Mouse (Mus musculus): ENCODE results near the gene Fam227b.
A peak's percentile ranks its signal among the peaks of the same experiment; 100 is the strongest.

Gene Fam227b

DNA sequence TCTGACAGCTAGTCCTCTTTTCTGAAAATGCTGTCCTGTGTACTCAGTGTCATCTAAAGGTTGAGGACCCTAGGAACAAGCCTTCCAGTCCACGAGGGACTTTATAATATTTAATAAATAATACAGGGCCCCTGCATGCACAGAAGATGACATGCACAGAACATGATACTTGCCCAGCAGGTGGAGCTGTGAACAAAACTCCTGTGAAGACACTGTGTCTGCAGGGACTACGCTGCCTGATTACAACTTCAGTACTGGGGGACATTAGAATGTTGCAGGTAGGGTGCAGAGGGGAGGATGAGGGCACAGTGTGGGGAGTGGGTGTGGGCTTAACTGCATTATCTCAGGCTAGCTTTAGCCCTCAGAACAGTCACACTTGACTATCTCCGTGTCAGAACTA, 145.7 kb downstream of the Fam227b start:
- peak; percentile 26 for DNase-seq (ENCODE audit: extremely low read depth, low read depth)

DNA sequence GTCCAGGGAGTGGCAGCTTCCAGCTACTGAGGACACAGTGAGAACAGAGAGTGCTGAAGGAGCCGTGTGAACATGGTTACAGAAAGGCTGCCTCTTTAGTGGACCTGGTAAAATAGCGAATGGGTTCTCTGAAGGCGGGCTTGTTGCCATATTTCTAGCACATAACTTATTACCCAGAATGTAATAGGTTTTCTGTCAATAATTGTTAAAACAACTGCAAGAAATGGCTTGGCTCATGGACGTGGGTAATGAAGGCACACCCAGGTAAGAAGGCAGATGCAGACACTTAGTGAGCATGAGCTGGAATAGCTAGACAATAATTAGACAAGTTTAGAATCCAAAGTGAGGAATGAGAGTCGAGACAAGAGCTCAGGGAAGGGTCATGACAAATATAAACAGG, 149.5 kb downstream of the Fam227b start:
- no peak for DNase-seq (ENCODE audit: extremely low read depth, low read depth)

DNA sequence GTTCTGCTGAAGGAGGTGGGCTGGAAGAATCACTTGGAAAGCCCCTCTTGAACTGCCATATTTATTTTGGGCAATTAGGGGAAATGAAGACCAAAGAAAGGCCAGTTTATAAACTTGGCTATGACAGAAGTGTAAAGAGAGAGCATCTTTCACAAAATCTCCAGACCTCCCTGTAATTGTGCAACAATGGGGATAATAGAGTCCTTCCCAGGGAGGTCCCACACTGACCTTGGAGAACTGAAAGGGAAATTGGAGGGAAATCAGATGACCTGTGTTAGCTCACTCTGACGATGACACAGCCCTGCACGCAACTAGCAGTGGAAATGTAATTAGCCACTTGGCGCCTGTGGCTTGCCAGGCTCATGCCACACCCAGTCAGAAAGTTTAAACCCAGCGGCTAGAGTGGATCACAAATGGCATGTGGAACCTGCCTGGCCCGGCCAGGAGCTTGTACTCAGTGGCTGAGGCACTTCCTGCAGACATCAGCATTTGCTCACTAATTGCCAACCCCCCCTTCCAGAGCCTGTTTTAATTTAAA, 175.9 kb downstream of the Fam227b start:
- no peak for DNase-seq (ENCODE audit: extremely low read depth, low read depth)

DNA sequence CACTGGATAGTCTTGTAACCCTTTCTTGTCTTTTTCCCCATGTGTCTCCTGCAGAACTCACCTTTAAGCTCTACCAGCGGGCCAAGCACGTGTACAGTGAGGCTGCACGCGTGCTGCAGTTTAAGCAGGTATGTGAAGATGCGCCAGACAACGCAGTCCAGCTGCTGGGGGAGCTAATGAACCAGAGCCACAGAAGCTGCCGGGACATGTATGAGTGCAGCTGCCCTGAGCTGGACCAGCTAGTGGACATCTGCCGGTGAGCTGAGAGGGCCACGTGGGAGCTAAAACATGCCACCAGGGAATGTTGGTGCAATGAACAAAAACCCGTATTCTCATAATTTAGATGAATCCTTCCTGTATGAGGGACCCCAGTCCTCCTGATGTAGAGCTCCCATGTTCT, 176.6 kb downstream of the Fam227b start:
- DNase-seq (ENCODE audit: extremely low read depth, low read depth) = no peak

DNA sequence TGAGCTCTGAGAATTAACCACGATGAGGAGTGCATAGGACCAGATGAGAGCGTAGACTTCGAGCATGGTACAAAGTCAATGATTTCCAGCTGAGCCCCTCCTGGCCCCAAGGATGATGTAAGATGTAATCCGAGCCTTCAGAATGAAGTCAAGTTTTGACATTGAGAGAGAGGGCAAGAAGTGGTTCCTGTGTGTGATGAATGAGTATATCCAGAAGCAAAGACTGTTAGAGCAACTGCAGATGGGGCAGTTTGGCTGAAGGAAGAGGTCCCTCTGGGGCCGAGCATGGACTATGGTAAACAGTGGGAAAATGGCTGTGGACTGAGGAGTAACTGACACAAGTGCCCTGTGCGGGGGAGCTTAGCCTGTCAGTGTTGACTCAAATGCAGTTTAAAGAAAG, 178.6 kb downstream of the Fam227b start:
- DNase-seq (ENCODE audit: extremely low read depth, low read depth) = no peak

DNA sequence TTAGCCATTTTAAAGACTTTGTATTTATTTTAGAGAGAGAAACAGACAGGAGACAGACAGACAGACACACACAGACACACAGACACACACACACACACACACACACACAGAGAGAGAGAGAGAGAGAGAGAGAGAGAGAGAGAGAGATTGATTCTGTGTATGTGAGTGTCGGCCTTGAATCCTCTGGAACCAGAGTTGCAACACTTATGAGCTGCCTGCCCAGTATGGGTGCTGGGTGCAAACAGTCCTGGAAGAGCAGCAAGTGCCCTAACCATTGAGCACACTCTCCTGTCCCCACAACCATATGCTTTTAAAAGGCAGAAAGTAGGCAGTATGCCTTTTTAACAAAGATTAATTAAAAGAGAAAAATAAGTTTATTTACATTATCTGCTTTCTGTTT, 183.0 kb downstream of the Fam227b start:
- DNase-seq (ENCODE audit: extremely low read depth, low read depth) = no peak

DNA sequence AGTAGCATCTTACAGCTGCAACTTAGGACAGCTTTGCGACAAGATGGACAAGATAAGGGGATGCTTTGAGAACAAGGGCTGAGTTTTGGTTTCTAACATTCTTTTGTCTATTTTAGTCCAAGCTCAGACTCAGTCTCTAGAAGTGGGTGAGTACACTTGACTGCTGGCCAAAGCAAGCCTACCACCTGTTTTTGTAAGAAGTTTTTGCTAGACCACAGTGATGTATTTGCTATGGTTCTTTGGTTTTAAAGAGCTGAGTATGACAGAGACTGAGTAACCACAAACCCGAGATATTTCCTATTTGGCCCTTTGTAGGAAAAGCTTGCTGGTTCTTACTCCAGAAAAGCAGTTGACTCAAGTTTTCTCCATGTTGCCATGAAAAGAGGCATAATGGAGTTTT, 203.6 kb downstream of the Fam227b start:
- no peak for DNase-seq (ENCODE audit: extremely low read depth, low read depth)

DNA sequence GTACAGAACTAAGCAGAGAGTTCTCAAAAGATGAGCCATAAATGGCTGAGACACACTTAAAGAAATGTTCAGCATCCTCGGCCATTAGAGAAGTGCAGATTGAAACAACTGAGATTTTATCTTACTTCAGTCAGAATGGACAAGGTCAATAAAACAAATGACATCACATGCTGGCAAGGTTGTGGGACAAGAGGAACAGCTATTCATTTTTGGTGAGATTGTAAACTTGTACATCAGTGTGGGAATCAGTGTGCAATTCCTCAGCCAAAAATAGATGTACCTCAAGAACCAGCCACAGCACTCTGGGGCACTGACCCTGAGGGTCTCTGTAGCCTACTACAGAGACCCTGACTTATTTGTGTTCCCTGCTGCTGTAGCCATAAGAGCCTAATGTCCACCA, 208.5 kb downstream of the Fam227b start:
- no peak for DNase-seq (ENCODE audit: extremely low read depth, low read depth)

DNA sequence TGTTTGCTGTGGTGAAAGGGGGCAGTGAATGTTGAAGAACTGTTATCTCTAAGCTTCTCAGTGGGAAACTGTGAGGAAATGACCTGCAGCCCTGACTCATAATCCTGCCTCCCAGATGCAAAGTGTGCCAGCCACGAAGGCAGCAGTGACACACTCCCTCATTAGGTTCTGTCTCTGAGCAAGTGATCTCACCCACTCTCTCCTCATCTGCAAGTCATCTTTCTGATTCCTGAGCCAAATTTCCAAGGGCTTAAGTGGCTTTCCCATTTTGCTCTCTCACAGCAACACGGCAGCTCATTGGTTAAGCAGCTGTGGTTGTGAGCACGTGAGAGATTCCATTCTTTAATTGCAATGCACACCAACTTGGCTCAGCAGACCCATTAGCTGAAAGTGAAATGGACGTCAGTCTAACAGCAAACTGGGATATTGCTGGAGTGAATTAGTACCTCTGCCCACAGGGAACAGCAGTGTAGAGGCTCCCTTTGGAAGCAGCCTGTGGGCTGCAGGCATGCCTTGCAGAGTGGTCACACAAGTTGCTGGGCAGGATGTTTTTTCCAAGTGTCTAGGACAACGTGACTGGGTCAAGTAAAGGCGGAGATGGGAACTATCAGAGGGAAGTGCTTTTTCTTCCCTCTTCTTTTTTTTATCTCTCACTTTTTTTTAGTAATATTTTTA, 210.6 kb downstream of the Fam227b start:
- no peak for DNase-seq (ENCODE audit: extremely low read depth, low read depth)

DNA sequence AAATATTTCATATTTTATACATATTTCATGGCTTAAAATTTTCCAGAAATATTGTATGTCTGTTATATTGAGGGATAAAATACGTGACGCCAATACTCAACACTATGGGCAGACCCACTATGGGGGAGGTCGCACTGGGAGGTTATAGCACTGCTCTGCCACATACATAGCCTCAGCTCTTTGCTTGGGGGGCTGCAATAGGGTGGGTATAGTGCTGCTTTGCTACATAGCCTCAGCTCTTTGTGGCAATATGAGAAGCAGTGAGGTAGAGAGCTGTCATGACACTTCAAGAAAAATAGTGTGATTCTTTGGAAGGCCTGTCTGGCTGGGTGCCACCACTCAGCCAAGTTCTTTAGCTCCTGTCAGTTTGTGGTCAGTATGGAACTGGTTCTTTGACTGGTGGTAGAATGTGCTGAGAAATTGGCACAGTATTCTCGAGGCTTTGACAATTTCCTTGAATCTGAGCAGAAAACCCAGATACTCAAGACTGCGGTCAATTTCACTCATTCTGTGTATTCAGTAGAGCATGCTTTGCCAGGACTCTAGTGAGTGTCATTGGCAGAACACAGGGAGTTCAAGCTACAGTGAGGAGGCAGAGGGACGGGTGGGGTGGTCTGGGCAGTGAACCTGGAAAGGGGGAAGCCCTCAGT, 212.7 kb downstream of the Fam227b start:
- no peak for DNase-seq (ENCODE audit: extremely low read depth, low read depth)

DNA sequence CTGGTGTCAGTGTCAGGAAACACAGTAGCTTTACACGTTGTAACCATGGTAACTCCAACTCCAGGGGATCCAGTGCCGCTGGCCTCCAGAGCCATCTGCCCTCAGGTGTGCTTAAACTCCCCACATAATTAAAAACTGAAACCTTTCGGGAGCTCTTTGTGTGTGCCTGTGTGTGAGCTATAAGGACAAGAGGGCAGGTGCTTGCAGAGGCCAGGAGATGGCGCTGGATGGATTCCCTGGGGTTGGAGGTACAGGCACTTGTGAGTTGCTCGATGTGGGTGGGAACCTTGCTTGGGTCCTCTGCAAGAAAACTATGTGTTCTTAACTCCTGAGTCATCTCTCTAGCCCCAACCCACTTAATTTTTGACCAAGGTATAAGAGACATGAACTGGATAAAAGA, 215.4 kb downstream of the Fam227b start:
- no peak for DNase-seq (ENCODE audit: extremely low read depth, low read depth)

DNA sequence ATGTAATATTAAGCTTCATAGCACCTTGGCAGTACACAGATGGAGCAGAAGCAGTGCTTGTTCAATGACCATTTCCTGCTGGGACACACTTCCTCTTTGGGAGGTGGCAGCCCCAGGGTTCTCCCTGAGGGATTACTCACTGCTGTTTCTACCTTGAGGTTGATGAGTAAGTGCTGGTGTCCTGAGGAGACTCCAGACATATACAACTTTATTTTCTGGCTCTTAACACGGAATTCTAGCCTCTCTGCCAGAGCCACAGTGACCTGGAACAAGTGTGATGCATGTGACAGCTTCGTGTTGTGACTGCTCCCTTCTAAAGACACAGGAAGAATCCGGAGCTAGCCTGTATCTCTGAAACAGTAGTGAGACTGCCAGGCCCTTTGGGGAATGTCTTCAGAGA, 217.8 kb downstream of the Fam227b start:
- DNase-seq (ENCODE audit: extremely low read depth, low read depth) = no peak
